Mouse (Mus musculus) ovary, adult 18-20 months (tissue): ENCODE data around the gene Slc24a3.

ENCODE experiments used
- DNase-seq: peaks from one replicate; pipeline ENCODE4 v3.0.0; 2022; ENCODE audit warnings: low spot score, mixed read lengths

Slc24a3 gene

GRCm38 (mm10) chr2:145546071-145546470 lies 378.5 kb downstream of the Slc24a3 start:
- DNase-seq = no peak

DNA sequence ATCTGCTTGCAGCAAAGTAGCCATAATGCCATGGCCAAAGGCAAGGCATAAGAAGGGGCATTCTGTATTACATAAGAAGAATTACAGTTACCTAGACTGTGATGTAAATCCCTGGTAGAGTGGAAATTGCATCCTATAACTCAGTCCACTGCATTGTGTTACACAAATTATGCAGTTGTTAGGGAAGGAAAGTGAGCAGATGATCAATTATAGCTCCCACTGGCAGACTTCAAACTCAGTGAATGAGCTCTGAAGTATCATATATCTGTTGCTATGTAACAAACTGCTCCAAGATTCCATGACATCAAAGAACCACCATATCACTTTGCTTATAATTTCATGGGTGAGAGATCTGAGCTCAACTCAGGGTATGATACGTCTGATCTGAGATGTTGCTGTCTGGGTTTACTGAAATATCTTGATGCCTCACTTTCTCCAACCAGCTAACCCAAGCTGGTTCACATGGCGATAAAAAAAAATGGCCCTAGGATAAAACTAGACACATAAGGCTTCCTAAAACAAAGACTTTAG lies 387.2 kb downstream of the Slc24a3 start:
- no peak for DNase-seq

GRCm38 (mm10) chr2:145555713-145556112 lies 388.2 kb downstream of the Slc24a3 start:
- DNase-seq = no peak

GRCm38 (mm10) chr2:145557361-145557931 lies 389.9 kb downstream of the Slc24a3 start:
- DNase-seq = no peak

DNA sequence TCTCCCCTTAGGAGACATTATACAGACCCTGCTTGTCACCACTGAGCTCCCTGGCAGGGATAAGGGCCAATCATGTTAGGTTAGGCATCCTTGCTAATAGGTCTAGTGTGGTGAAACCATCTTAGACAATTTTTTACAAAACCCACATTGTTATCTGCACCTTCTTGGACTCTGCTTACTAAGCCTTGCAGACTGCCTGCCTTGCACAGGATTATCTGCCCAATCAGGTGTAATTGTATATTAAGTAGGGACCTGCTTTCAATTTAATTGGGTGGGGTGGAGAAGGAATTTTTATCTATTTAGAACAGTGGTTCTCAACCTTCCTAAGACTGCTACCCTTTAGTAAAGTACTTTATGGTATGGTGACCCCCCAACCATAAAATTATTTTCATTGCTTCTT lies 394.9 kb downstream of the Slc24a3 start:
- no peak for DNase-seq

- no peak for DNase-seq
Observed at GRCm38 (mm10) chr2:145564596-145564995, 397.0 kb downstream of the Slc24a3 start.

GRCm38 (mm10) chr2:145566904-145567303 lies 399.4 kb downstream of the Slc24a3 start:
- no peak for DNase-seq

- DNase-seq = no peak
Observed at GRCm38 (mm10) chr2:145571943-145572342, 404.4 kb downstream of the Slc24a3 start.

- DNase-seq = no peak
Observed at GRCm38 (mm10) chr2:145574148-145574547, 406.6 kb downstream of the Slc24a3 start.

- DNase-seq = no peak
Observed at GRCm38 (mm10) chr2:145583103-145583502, 415.5 kb downstream of the Slc24a3 start.

- no peak for DNase-seq
Observed at GRCm38 (mm10) chr2:145585437-145585836, 417.9 kb downstream of the Slc24a3 start.

DNA sequence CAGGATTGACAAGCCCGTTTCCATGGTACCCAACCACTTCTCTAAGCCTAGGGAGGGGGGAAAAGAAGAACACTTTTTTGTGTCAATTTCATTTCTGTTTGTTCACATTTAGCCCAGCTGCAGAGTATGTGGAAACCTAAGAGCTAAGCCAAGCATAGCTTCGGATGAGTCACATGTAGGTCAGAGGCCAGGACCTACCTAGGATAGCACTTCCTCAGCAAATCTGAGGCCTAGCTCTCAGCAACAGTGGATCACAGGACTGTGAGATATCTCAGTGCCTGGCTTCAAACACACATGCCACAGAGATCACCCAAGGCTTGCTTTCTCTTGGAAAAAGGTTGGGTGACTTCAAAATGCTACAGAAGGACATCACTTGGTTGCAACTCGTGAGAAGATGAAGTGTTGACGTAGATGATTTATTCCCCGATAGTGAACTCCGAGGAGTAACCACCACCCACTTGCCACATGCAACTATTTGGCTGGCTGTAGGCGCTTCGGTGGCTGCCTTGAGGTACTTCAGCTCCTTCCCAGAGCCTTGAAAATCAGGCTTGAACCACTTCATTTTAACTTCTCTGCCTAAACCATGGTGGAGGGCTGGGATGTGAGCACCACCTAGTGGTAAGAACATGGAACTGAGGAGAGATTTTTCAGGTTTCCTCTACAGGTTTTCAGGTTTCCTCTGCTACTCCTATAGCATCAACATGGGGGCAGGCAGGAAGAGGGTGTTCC lies 420.6 kb downstream of the Slc24a3 start:
- DNase-seq = no peak

- DNase-seq = no peak
Observed at GRCm38 (mm10) chr2:145591881-145592280, 424.3 kb downstream of the Slc24a3 start.

DNA sequence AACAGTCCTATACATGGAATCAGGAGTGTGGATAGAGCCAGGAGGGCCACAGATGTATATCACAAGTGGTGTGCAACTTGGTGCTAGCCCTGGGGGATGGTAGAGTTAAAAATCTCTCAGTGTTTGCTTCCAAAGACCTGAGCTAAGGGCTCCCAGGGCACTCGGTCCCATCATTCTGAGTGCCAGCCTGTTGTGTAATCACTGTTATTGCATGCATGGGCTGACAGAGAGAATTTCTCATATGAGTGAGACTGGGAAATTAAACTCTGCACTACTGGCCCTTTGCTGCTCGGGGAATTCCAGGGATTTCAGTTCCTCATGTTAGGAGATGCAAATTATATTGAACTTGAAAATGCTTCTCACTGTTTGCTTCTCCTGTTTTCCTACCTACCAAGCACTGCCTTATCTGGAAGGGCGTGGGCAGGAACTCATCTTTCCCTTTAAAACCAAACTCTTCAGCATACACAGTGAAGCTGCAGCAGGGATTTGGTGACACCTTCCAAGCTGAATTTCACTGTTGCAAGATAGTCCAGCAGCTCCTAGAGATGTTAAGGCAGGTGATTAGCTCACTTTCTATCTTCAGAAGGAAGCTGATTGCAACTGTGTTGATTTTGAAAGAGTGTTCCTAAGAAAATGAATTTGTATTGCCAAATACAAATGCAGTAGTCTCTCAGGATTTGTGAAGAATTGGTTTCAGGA lies 426.2 kb downstream of the Slc24a3 start:
- no peak for DNase-seq

- no peak for DNase-seq
Observed at GRCm38 (mm10) chr2:145597866-145598265, 430.3 kb downstream of the Slc24a3 start.

DNA sequence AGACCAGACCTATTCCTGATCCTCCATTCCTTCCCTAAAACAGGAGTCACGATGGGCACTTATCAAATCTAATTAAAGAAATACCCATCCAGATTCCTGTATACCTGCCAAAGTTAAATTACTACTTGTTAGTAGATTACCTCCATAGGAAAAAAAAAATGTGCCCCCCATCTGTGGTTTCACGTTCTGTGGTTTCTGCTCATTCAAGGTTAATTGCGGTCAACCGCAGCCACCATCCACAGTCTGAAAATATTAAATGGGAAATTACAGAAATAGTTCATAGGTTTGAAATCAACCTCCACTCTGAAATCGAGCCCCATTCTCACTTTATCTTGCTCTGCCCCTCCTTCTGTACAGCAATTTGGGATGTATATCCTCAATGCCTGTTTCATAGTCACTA lies 440.3 kb downstream of the Slc24a3 start:
- no peak for DNase-seq

- DNase-seq = no peak
Observed at GRCm38 (mm10) chr2:145610796-145611705, 443.5 kb downstream of the Slc24a3 start.

DNA sequence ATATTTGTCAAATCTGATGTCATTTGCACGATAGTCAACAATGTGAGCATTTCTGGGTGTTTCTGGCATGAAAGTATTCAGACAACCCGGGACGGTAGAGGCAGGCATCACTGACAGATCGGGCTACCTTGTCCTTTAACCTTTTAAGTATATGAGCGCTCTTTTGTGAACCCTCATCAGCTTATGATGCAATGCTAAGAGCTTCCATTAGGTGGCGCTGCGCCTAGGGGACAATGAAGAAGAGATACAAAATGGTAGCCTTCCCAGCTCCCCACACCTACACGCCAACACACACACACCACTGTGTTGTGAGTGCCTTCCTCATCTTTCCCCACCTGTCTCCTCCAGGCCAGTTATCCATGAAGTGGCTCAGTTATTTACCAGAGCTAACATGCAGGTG lies 445.4 kb downstream of the Slc24a3 start:
- DNase-seq = no peak

GRCm38 (mm10) chr2:145613705-145614104 lies 446.2 kb downstream of the Slc24a3 start:
- DNase-seq = no peak

GRCm38 (mm10) chr2:145619688-145620087 lies 452.1 kb downstream of the Slc24a3 start:
- no peak for DNase-seq

DNA sequence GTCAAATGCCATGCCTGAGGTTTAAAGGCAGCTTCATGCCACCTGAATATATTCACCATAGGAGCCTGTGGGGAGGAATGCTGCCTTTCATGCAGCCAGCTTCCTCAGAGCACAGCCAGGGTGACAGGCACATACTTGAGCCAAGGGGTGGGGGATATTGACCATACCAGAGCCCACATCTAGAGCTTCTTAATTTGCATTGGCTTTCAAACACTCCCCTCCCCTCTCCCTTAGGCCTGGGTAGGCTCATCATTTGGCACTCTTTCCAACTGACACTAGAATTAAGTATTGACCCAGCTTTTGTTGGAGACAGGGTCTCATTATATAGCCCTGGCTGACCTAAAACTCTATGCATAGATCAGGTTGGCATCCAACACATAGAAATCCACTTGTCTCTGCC lies 453.2 kb downstream of the Slc24a3 start:
- no peak for DNase-seq

DNA sequence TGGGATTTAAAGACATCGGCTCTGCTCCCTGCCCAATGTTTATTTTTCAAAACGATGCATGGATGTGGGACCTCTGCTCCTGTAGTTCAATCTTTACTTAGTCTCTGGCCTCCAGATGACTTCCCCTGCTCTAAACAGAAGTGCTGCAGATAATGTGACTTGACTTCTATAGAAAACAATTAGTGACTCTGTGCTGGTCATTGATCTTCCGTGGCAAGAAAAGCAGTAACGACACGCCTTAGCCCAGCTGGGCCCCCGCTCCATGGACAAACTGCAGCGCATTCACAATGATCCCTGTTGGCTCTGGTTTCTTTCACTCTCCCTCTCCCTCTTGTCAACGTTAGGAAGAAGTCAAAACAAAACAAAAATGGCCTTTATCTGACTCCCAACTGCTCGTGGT lies 453.6 kb downstream of the Slc24a3 start:
- no peak for DNase-seq
